In the genomic region with DNA sequence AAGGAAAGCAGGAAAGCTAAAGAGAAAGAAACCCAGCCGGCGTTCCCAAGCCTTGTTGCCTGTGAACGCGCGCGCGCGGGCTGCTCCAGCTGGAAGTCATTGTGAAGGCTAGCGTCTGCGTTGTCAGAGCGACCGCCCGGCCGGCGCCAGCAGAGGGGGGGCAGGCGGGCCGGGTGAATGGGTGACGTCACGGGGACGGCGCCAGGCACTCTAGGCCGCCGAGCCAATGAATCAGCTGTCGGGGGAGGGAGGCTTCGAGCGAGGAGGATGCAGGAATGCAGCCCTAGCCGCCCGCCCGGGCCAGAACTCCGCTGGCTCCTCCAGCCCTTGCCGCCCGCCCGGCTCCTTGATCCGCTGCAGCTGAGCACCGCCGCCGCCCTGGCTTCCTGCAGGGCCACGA, we compare ENCODE assay signal across 8 mouse cellular contexts. TPM values are rescaled to one million over a fixed set of nuclear protein-coding genes. Genes with fewer than 3 reads are reported as not detected.
DNase-seq lines count a peak whose midpoint lies in the region; ATAC-seq and TF ChIP-seq lines count a peak whose summit lies in the region.

No protein-coding gene starts in this region.

- WGBS in embryonic facial prominence, embryonic 11.5 days, result under 1% methylated on average over 38 of the region's 38 CpGs
- under 1% methylated on average over 36 of the region's 38 CpGs for WGBS in intestine, postnatal 0 days

- H3K27me3 ChIP-seq in embryonic facial prominence, embryonic 11.5 days (ENCODE audit: control insufficient read depth, insufficient read depth, low read length), result no peaks in the 10 kb centered on the region
- H3K27me3 ChIP-seq in intestine, postnatal 0 days (replicated peaks; ENCODE audit: control insufficient read depth, insufficient read depth, low read length), result no peaks in the 10 kb centered on the region

- H3K4me3 ChIP-seq in embryonic facial prominence, embryonic 11.5 days (ENCODE audit: low read depth, low read length), result peak overlapping the region; percentile 22; the same call in 1 of the 2 replicates
- peak overlapping the region; percentile 34 for H3K4me3 ChIP-seq in intestine, postnatal 0 days (ENCODE audit: low read depth, low read length)

- H3K27ac ChIP-seq in embryonic facial prominence, embryonic 11.5 days (replicated peaks; ENCODE audit: low read depth, low read length), result peak overlapping the region; percentile 88
- peak overlapping the region; percentile 73 for H3K27ac ChIP-seq in intestine, postnatal 0 days (ENCODE audit: low read depth, low read length)

- H3K9ac ChIP-seq in embryonic facial prominence, embryonic 11.5 days (replicated peaks; ENCODE audit: low read length), result peak overlapping the region; percentile 62
- H3K9ac ChIP-seq in intestine, postnatal 0 days (ENCODE audit: low read depth, low read length), result peak overlapping the region; percentile 34; the same call in 1 of the 2 replicates

- peak; percentile 94 for DNase-seq in adrenal gland, postnatal 4 days (ENCODE audit: low spot score in 2 of 2)
- peak; percentile 98 for DNase-seq in embryonic facial prominence, embryonic 11.5 days (ENCODE audit: low spot score)
- DNase-seq in heart, adult 11 months, result peak; percentile 99
- DNase-seq in left cerebral cortex, postnatal 14 days (ENCODE audit: low spot score in 2 of 2), result peak; percentile 95 to 97
- peak; percentile 94 for DNase-seq in right cerebral cortex, postnatal 36 days (ENCODE audit: low spot score in 2 of 2)

- intact Hi-C loops in left cerebral cortex, postnatal 14 days (cut with DNase I), result loop anchor here (5.0 kb wide), 1 partner anchor 35 kb away; a partner anchor contains a TSS

- peak; percentile 96 for ATAC-seq in embryonic facial prominence, embryonic 11.5 days (replicated peaks; ENCODE audit: insufficient number of reproducible peaks, low FRiP score, low TSS enrichment, low read depth)
- peak; percentile 95 for ATAC-seq in intestine, postnatal 0 days
- peak; percentile 91 for ATAC-seq in megakaryocyte progenitor cell, adult 5-6 weeks (replicated peaks; ENCODE audit: poor library complexity)
- ATAC-seq in erythroblast, adult 5-6 weeks (replicated peaks; ENCODE audit: low FRiP score, poor library complexity, severe bottlenecking), result no peak

- TF ChIP-seq CTCF in intestine, postnatal 0 days (IDR thresholded peaks at IDR 0.05; ENCODE audit: low read depth), result no peak

- peak overlapping the region; percentile 57 for H3K4me2 ChIP-seq in embryonic facial prominence, embryonic 11.5 days (ENCODE audit: low read depth, low read length)
- peak overlapping the region; percentile 63 for H3K4me2 ChIP-seq in intestine, postnatal 0 days (replicated peaks; ENCODE audit: low read depth)

- H3K4me1 ChIP-seq in embryonic facial prominence, embryonic 11.5 days (ENCODE audit: control insufficient read depth, insufficient read depth, low read length), result no peaks in the 10 kb centered on the region
- H3K4me1 ChIP-seq in intestine, postnatal 0 days (replicated peaks; ENCODE audit: control insufficient read depth, insufficient read depth, low read length), result 0 out of 2 replicates have a peak, but pooled peaks cover 3% of the 10 kb centered on the region

- no peaks in the 10 kb centered on the region for H3K36me3 ChIP-seq in embryonic facial prominence, embryonic 11.5 days (replicated peaks; ENCODE audit: control insufficient read depth, insufficient read depth, low read depth, low read length)
- no peaks in the 10 kb centered on the region for H3K36me3 ChIP-seq in intestine, postnatal 0 days (ENCODE audit: control insufficient read depth, insufficient read depth)

- no peaks in the 10 kb centered on the region for H3K9me3 ChIP-seq in embryonic facial prominence, embryonic 11.5 days (replicated peaks; ENCODE audit: control insufficient read depth, low read length)
- no peaks in the 10 kb centered on the region for H3K9me3 ChIP-seq in intestine, postnatal 0 days (ENCODE audit: control insufficient read depth)

RNA-seq across cellular contexts. Expression of a gene that starts 33.3 kb away (rescaled TPM):
- total RNA-seq in adrenal gland, postnatal 4 days (2021), result 1 to 10 TPM; 5.1 to 7.7 TPM
- polyA plus RNA-seq in embryonic facial prominence, embryonic 11.5 days (2014; fragmentation: Nextera tagmentation; extraction: Ambion mirVana), result 19.9 and 22.1 TPM in 2 replicates
- 10.1 and 12.6 TPM in 2 replicates for polyA plus RNA-seq in intestine, postnatal 0 days (2015; fragmentation: Nextera tagmentation; extraction: Ambion mirVana)
- 10 to 100 TPM; 25.0 to 30.6 TPM for total RNA-seq in left cerebral cortex, postnatal 14 days (2021)
- not detected in 2 replicates for total RNA-seq in megakaryocyte progenitor cell, adult 5-6 weeks (2015)
- total RNA-seq in megakaryocyte progenitor cell, adult 5-6 weeks (2017), result not detected in 2 replicates
- total RNA-seq in erythroblast, adult 5-6 weeks (2015; ENCODE audit: low replicate concordance), result not detected in 2 replicates
- 0.51 TPM in 1 of 2 replicates, not detected in the other for total RNA-seq in erythroblast, adult 5-6 weeks (2017; ENCODE audit: low replicate concordance)

Comparison
In these comparisons a context has a peak if more than half of its experiments do, and no peak if none do; other contexts are left out.
1. RNA of a gene that starts 33.3 kb away (total RNA-seq): 25.0 to 30.6 TPM in left cerebral cortex, postnatal 14 days and 5.1 to 7.7 TPM in adrenal gland, postnatal 4 days; 0.51 TPM in erythroblast, adult 5-6 weeks and not detected in megakaryocyte progenitor cell, adult 5-6 weeks; every median in the first group is over 4 times any median in the second.
2. Peak in every context shown above with its lines, with median percentiles within 50 percentile points of each other: DNase-seq.